Mouse (Mus musculus) heart, embryonic 16.5 days (tissue): ENCODE data around the gene Ppm1n. TPM values are rescaled to one million over a fixed set of nuclear protein-coding genes. Genes with fewer than 3 reads are reported as not detected.
"Not testable (repeated sequence)": the region's sequence is repeated elsewhere in the genome, so short reads cannot be mapped to it uniquely, and the experiment has no call there.

Experiments
- ATAC-seq: fragments of 200-750 bp; cut with Nextera tagmentation; replicated peaks from 2 replicates; pipeline ENCODE4 v1.8.0; 2017; ENCODE audit warnings: moderate number of reproducible peaks; ENCODE audit not compliant: insufficient read depth, low FRiP score; ENCODE audit errors: extremely low read depth
- H3K27ac ChIP-seq: fragments of 300-500 bp; sonication (generic); 2 replicates; pipeline ENCODE4 v1.5.1; 2014; ENCODE audit warnings: mild to moderate bottlenecking, low read length, control low read depth, moderate library complexity
- H3K27me3 ChIP-seq: fragments of 300-500 bp; sonication (generic); 2 replicates; pipeline ENCODE4 v1.6.1; 2014; ENCODE audit warnings: low read length, mixed read lengths; ENCODE audit not compliant: control insufficient read depth, insufficient read depth
- H3K36me3 ChIP-seq: fragments of 300-500 bp; sonication (generic); 2 replicates; pipeline ENCODE4 v1.6.1; 2014; ENCODE audit not compliant: control insufficient read depth, insufficient read depth
- H3K4me1 ChIP-seq: fragments of 300-500 bp; sonication (generic); 2 replicates; pipeline ENCODE4 v1.6.1; 2014; ENCODE audit warnings: low read length, mixed read lengths; ENCODE audit not compliant: control insufficient read depth, insufficient read depth
- H3K4me2 ChIP-seq: fragments of 300-500 bp; sonication (generic); 2 replicates; pipeline ENCODE4 v1.6.1; 2014; ENCODE audit warnings: low read depth, mild to moderate bottlenecking, control low read depth, low read length
- H3K4me3 ChIP-seq: fragments of 300-500 bp; sonication (generic); 2 replicates; pipeline ENCODE4 v1.5.1; 2014; ENCODE audit warnings: mild to moderate bottlenecking, control low read depth, low read length
- H3K9ac ChIP-seq: fragments of 300-500 bp; sonication (generic); 2 replicates; pipeline ENCODE4 v1.6.1; 2014; ENCODE audit warnings: low read length, control low read depth
- H3K9me3 ChIP-seq: fragments of 300-500 bp; sonication (generic); replicated peaks from 2 replicates; pipeline ENCODE4 v1.6.1; 2016; ENCODE audit warnings: low read length; ENCODE audit not compliant: control insufficient read depth
- WGBS: fragments of 180-500 bp; shearing (Covaris S2); extraction: QIAGEN DNeasy Blood & Tissue Kit; methylation state at CpG from one replicate; pipeline ENCODE4 v1.1.7; 2014; 5-methylcytosine and 5-hydroxymethylcytosine counted together
- polyA plus RNA-seq: library from polyadenylated mRNA; unstranded; fragments of >200 nt; fragmentation: Nextera tagmentation; extraction: Ambion mirVana; gene quantifications from 2 replicates; pipeline ENCODE4 v1.2.1, GENCODE M21; 2015

Ppm1n gene
- polyA plus RNA-seq, 1 experiment from 2014 or later: 0.11 TPM

- Histone ChIP-seq H3K9ac (peak overlapping the region; percentile 15; the same call in 1 of the 2 replicates), H3K27ac (no peak overlapping the region), H3K27me3 (no peaks in the 10 kb centered on the region), H3K36me3 (no peaks in the 10 kb centered on the region), H3K4me2 (peak overlapping the region; percentile 79), H3K4me3 (peak overlapping the region; percentile 46), H3K9me3 (no peaks in the 10 kb centered on the region), H3K4me1 (peaks cover 12% of the 10 kb centered on the region)
- ATAC-seq: peak; percentile 58
- WGBS: 14% methylated on average over 20 of the region's 22 CpGs
Measured at GRCm38 (mm10) chr7:19295503-19296185, 15.8 kb upstream of the Ppm1n start.

- peak overlapping the region; percentile 70 for H3K4me3 ChIP-seq
- no peaks in the 10 kb centered on the region for H3K9me3 ChIP-seq
- ATAC-seq: peak; percentile 72
- H3K27ac ChIP-seq: peak overlapping the region; percentile 80
- peak overlapping the region; percentile 84 for H3K4me2 ChIP-seq
- peak overlapping the region; percentile 73 for H3K9ac ChIP-seq
- H3K4me1 ChIP-seq: peaks cover 14% of the 10 kb centered on the region
- H3K27me3 ChIP-seq: no peaks in the 10 kb centered on the region
- WGBS: 2% methylated on average over 20 of the region's 20 CpGs
- no peaks in the 10 kb centered on the region for H3K36me3 ChIP-seq
Measured at GRCm38 (mm10) chr7:19290969-19291596, 11.2 kb upstream of the Ppm1n start.

GRCm38 (mm10) chr7:19284763-19285162 lies 4.9 kb upstream of the Ppm1n start:
- Histone ChIP-seq H3K9me3 (no peaks in the 10 kb centered on the region), H3K9ac (no peak overlapping the region), H3K36me3 (no peaks in the 10 kb centered on the region), H3K4me1 (no peaks in the 10 kb centered on the region; the same call in 1 of the 2 replicates), H3K4me2 (no peak overlapping the region), H3K4me3 (no peak overlapping the region), H3K27me3 (peaks cover 29% of the 10 kb centered on the region), H3K27ac (no peak overlapping the region)
- ATAC-seq: no peak
- 22% methylated on average over 4 of the region's 4 CpGs for whole genome bisulfite sequencing

GRCm38 (mm10) chr7:19283406-19283804 lies 3.5 kb upstream of the Ppm1n start:
- Histone ChIP-seq H3K9ac (no peak overlapping the region), H3K4me2 (no peak overlapping the region), H3K27ac (no peak overlapping the region), H3K36me3 (no peaks in the 10 kb centered on the region), H3K9me3 (no peaks in the 10 kb centered on the region), H3K27me3 (peaks cover 43% of the 10 kb centered on the region), H3K4me1 (peaks cover 5% of the 10 kb centered on the region; the same call in 1 of the 2 replicates), H3K4me3 (no peak overlapping the region)
- 26% methylated on average over 14 of the region's 14 CpGs for WGBS
- ATAC-seq: no peak

GRCm38 (mm10) chr7:19282791-19283405 lies 3.0 kb upstream of the Ppm1n start:
- Histone ChIP-seq H3K36me3 (no peaks in the 10 kb centered on the region), H3K4me3 (peak overlapping the region; percentile 55), H3K27ac (no peak overlapping the region), H3K4me2 (peak overlapping the region; percentile 80), H3K27me3 (peaks cover 48% of the 10 kb centered on the region), H3K9me3 (no peaks in the 10 kb centered on the region), H3K9ac (no peak overlapping the region), H3K4me1 (peaks cover 5% of the 10 kb centered on the region; the same call in 1 of the 2 replicates)
- peak; percentile 66 for ATAC-seq
- 2% methylated on average over 35 of the region's 35 CpGs for WGBS

GRCm38 (mm10) chr7:19282385-19282784 lies 2.5 kb upstream of the Ppm1n start, which contains the start of gene Rtn2:
Gene Rtn2 (plus strand): TSS chr7:19282624.
- Histone ChIP-seq H3K9ac (no peak within 1 kb of the TSS), H3K36me3 (no peaks in the 10 kb centered on the region), H3K4me2 (peak within 1 kb of the TSS; percentile 80), H3K27ac (no peak within 1 kb of the TSS), H3K9me3 (no peaks in the 10 kb centered on the region), H3K4me1 (peaks cover 5% of the 10 kb centered on the region; the same call in 1 of the 2 replicates), H3K27me3 (peaks cover 52% of the 10 kb centered on the region), H3K4me3 (peak within 1 kb of the TSS; percentile 55)
- under 1% methylated on average over 37 of the region's 37 CpGs for WGBS
- peak; percentile 71; the same call in 1 of the 2 replicates for ATAC-seq

- not testable (repeated sequence) for ATAC-seq, H3K36me3 ChIP-seq, H3K4me3 ChIP-seq, H3K27ac ChIP-seq, H3K4me1 ChIP-seq, H3K9me3 ChIP-seq, H3K9ac ChIP-seq
- WGBS: 24% methylated on average over 6 of the region's 6 CpGs
- Histone ChIP-seq H3K27me3 (peaks cover 54% of the 10 kb centered on the region), H3K4me2 (peak overlapping the region; percentile 80)
Measured at GRCm38 (mm10) chr7:19281680-19282304, 1.9 kb upstream of the Ppm1n start.

- no peaks in the 10 kb centered on the region; the same call in 1 of the 2 replicates for H3K9me3 ChIP-seq
- no peak for ATAC-seq
- H3K9ac ChIP-seq: no peak overlapping the region
- no peaks in the 10 kb centered on the region for H3K36me3 ChIP-seq
- 4% methylated on average over 34 of the region's 34 CpGs for WGBS
- no peak overlapping the region for H3K27ac ChIP-seq
- peak overlapping the region; percentile 48 for H3K4me2 ChIP-seq
- H3K27me3 ChIP-seq: peaks cover 50% of the 10 kb centered on the region
- peaks cover 5% of the 10 kb centered on the region; the same call in 1 of the 2 replicates for H3K4me1 ChIP-seq
- H3K4me3 ChIP-seq: peak overlapping the region; percentile 35
Measured at GRCm38 (mm10) chr7:19279052-19279451, 812 bp downstream of the Ppm1n start.
